Comparison of ENCODE assay signal across 23 mouse cellular contexts in genomic region chr9:103288489-103289180, GRCm38 (mm10). TPM values are rescaled to one million over a fixed set of nuclear protein-coding genes. Genes with fewer than 3 reads are reported as not detected.
DNase-seq lines count a peak whose midpoint lies in the region; ATAC-seq lines count a peak whose summit lies in the region.
"Had no signal": no experiment of that assay in that cellular context is flagged by ENCODE, and none has a peak within 500 bp of the region (broad histone marks: within the 10 kb centered on the region; RNA-seq: fewer than 3 reads in every experiment).

No protein-coding gene starts in this region.

- no peak overlapping the region for H3K27ac ChIP-seq in midbrain, embryonic 11.5 days (ENCODE audit: low read depth, low read length)
- no peak overlapping the region for H3K27ac ChIP-seq in midbrain, embryonic 14.5 days (replicated peaks; ENCODE audit: low read depth, low read length)
- H3K27ac ChIP-seq in liver, embryonic 11.5 days (ENCODE audit: low read depth, low read length) = peak overlapping the region; percentile 96
- H3K27ac ChIP-seq: embryonic facial prominence, embryonic 13.5 days; forebrain, embryonic 12.5 days; neural tube, embryonic 12.5 days had no signal

- no peaks in the 10 kb centered on the region for H3K27me3 ChIP-seq in midbrain, embryonic 11.5 days (ENCODE audit: control insufficient read depth, insufficient read depth, low read length)
- H3K27me3 ChIP-seq in midbrain, embryonic 14.5 days (ENCODE audit: control insufficient read depth, insufficient read depth, low read length) = no peaks in the 10 kb centered on the region
- no peaks in the 10 kb centered on the region for H3K27me3 ChIP-seq in liver, embryonic 11.5 days (replicated peaks; ENCODE audit: control insufficient read depth, insufficient read depth, low read length)
- H3K27me3 ChIP-seq: embryonic facial prominence, embryonic 13.5 days; forebrain, embryonic 12.5 days; neural tube, embryonic 12.5 days had no signal

- H3K4me2 ChIP-seq in midbrain, embryonic 11.5 days = no peak overlapping the region
- no peak overlapping the region for H3K4me2 ChIP-seq in midbrain, embryonic 14.5 days (ENCODE audit: low read length)
- peak overlapping the region; percentile 68 for H3K4me2 ChIP-seq in liver, embryonic 11.5 days
- H3K4me2 ChIP-seq: embryonic facial prominence, embryonic 13.5 days; forebrain, embryonic 12.5 days; neural tube, embryonic 12.5 days had no signal

- H3K36me3 ChIP-seq in midbrain, embryonic 11.5 days (ENCODE audit: control insufficient read depth, insufficient read depth, low read length) = no peaks in the 10 kb centered on the region
- H3K36me3 ChIP-seq in midbrain, embryonic 14.5 days (ENCODE audit: control insufficient read depth, insufficient read depth, low read length) = no peaks in the 10 kb centered on the region
- H3K36me3 ChIP-seq in liver, embryonic 11.5 days (ENCODE audit: control insufficient read depth, insufficient read depth, low read length) = no peaks in the 10 kb centered on the region
- H3K36me3 ChIP-seq: embryonic facial prominence, embryonic 13.5 days; forebrain, embryonic 12.5 days; neural tube, embryonic 12.5 days had no signal

- no peak for ATAC-seq in midbrain, embryonic 11.5 days (ENCODE audit: low FRiP score)
- no peak for ATAC-seq in midbrain, embryonic 14.5 days (ENCODE audit: low FRiP score, low TSS enrichment)
- peak; percentile 89 for ATAC-seq in liver, embryonic 11.5 days (replicated peaks; ENCODE audit: low FRiP score)
- peak; percentile 51 for ATAC-seq in megakaryocyte-erythroid progenitor cell, adult 5-6 weeks (replicated peaks; ENCODE audit: low FRiP score, low TSS enrichment, poor library complexity, severe bottlenecking)
- ATAC-seq: hindbrain, embryonic 16.5 days had no signal

- DNase-seq in heart, adult 11 months = peak; percentile 66
- no peak for DNase-seq in heart, postnatal 4 days
- peak; percentile 53 for DNase-seq in midbrain, embryonic 11.5 days (ENCODE audit: low spot score, missing footprints)
- no peak for DNase-seq in midbrain, embryonic 14.5 days
- DNase-seq in liver, embryonic 11.5 days (ENCODE audit: low spot score) = no peak
- no peak for DNase-seq in gastrocnemius, postnatal 4 days (ENCODE audit: low spot score in 2 of 2)
- no peak for DNase-seq in spleen, postnatal 14 days (ENCODE audit: low spot score in 2 of 2)
- DNase-seq: adrenal gland, postnatal 25 days; cerebellum, adult 8-10 months; gastrocnemius, postnatal 25 days; heart, postnatal 14 days; kidney, adult 8-10 months; kidney, postnatal 4 days; lung, postnatal 10 days; thymus, adult 18-20 months had no signal

- H3K4me1 ChIP-seq in midbrain, embryonic 11.5 days (ENCODE audit: control insufficient read depth, insufficient read depth, low read length) = no peaks in the 10 kb centered on the region
- H3K4me1 ChIP-seq in midbrain, embryonic 14.5 days (ENCODE audit: control insufficient read depth, insufficient read depth, low read length) = no peaks in the 10 kb centered on the region
- peaks cover 23% of the 10 kb centered on the region for H3K4me1 ChIP-seq in liver, embryonic 11.5 days (replicated peaks; ENCODE audit: control insufficient read depth, insufficient read depth, low read length)
- H3K4me1 ChIP-seq: forebrain, embryonic 12.5 days; neural tube, embryonic 12.5 days had no signal

- WGBS in midbrain, embryonic 11.5 days = 89% methylated on average over 13 of the region's 13 CpGs
- 92% methylated on average over 13 of the region's 13 CpGs for WGBS in midbrain, embryonic 14.5 days
- 55% methylated on average over 13 of the region's 13 CpGs for WGBS in liver, embryonic 11.5 days

- H3K9me3 ChIP-seq in midbrain, embryonic 11.5 days (ENCODE audit: control insufficient read depth, low read length) = no peaks in the 10 kb centered on the region
- no peaks in the 10 kb centered on the region for H3K9me3 ChIP-seq in midbrain, embryonic 14.5 days (ENCODE audit: control insufficient read depth, low read length)
- no peaks in the 10 kb centered on the region for H3K9me3 ChIP-seq in liver, embryonic 11.5 days (ENCODE audit: control insufficient read depth, low read length)
- H3K9me3 ChIP-seq: embryonic facial prominence, embryonic 13.5 days; forebrain, embryonic 12.5 days; neural tube, embryonic 12.5 days had no signal

- no peak overlapping the region for H3K9ac ChIP-seq in midbrain, embryonic 11.5 days (ENCODE audit: low read length)
- no peak overlapping the region for H3K9ac ChIP-seq in midbrain, embryonic 14.5 days (replicated peaks; ENCODE audit: low read length)
- peak overlapping the region; percentile 76 for H3K9ac ChIP-seq in liver, embryonic 11.5 days (ENCODE audit: low read depth, low read length)
- H3K9ac ChIP-seq: forebrain, embryonic 12.5 days; neural tube, embryonic 12.5 days had no signal

- H3K4me3 ChIP-seq in midbrain, embryonic 11.5 days (ENCODE audit: low read depth, low read length) = no peak overlapping the region
- H3K4me3 ChIP-seq in midbrain, embryonic 14.5 days (replicated peaks; ENCODE audit: low read depth, low read length) = no peak overlapping the region
- peak overlapping the region; percentile 51 for H3K4me3 ChIP-seq in liver, embryonic 11.5 days (ENCODE audit: low read depth, low read length)
- H3K4me3 ChIP-seq: embryonic facial prominence, embryonic 13.5 days; forebrain, embryonic 12.5 days; neural tube, embryonic 12.5 days had no signal

RNA-seq across cellular contexts. Expression of gene 1300017J02Rik, which starts 16.2 kb away (rescaled TPM):
- total RNA-seq in heart, postnatal 4 days (2021) = under 1 TPM; 0.23 to 0.48 TPM
- polyA plus RNA-seq in midbrain, embryonic 11.5 days (2014; fragmentation: Nextera tagmentation; extraction: Ambion mirVana) = 2.3 and 2.7 TPM in 2 replicates
- 0.14 TPM in 1 of 2 replicates, not detected in the other for polyA plus RNA-seq in midbrain, embryonic 14.5 days (2014; fragmentation: Nextera tagmentation; extraction: Ambion mirVana)
- 15.4 and 16.6 TPM in 2 replicates for polyA plus RNA-seq in liver, embryonic 11.5 days (2014; fragmentation: Nextera tagmentation; extraction: Ambion mirVana)
- total RNA-seq in megakaryocyte-erythroid progenitor cell, adult 5-6 weeks (2014; fragmentation: Nextera tagmentation) = 7.2 and 14.6 TPM in 2 replicates
- 4.2 and 14.7 TPM in 2 replicates for total RNA-seq in megakaryocyte-erythroid progenitor cell, adult 5-6 weeks (2017)
- 1 to 10 TPM; 1.2 to 1.4 TPM for total RNA-seq in gastrocnemius, postnatal 4 days (2021)
- total RNA-seq: gastrocnemius, postnatal 25 days; monocyte, adult 5-6 weeks had no signal

RNA-seq across cellular contexts. Expression of gene Topbp1, which starts 16.4 kb away (rescaled TPM):
- 10 to 100 TPM; 58.6 to 65.2 TPM for total RNA-seq in heart, postnatal 4 days (2021)
- polyA plus RNA-seq in midbrain, embryonic 11.5 days (2014; fragmentation: Nextera tagmentation; extraction: Ambion mirVana) = 79.7 and 84.2 TPM in 2 replicates
- polyA plus RNA-seq in midbrain, embryonic 14.5 days (2014; fragmentation: Nextera tagmentation; extraction: Ambion mirVana) = 16.4 and 23.8 TPM in 2 replicates
- polyA plus RNA-seq in liver, embryonic 11.5 days (2014; fragmentation: Nextera tagmentation; extraction: Ambion mirVana) = 99.4 and 101 TPM in 2 replicates
- total RNA-seq in megakaryocyte-erythroid progenitor cell, adult 5-6 weeks (2014; fragmentation: Nextera tagmentation) = 141 and 224 TPM in 2 replicates
- 229 and 238 TPM in 2 replicates for total RNA-seq in megakaryocyte-erythroid progenitor cell, adult 5-6 weeks (2017)
- total RNA-seq in gastrocnemius, postnatal 4 days (2021) = 10 to 100 TPM; 36.7 to 40.4 TPM

RNA-seq across cellular contexts. Expression of gene Trf, which starts 58.4 kb away (rescaled TPM):
- 10 to 100 TPM; 19.2 to 21.1 TPM for total RNA-seq in heart, postnatal 4 days (2021)
- polyA plus RNA-seq in midbrain, embryonic 11.5 days (2014; fragmentation: Nextera tagmentation; extraction: Ambion mirVana) = 18.0 and 18.7 TPM in 2 replicates
- 16.7 and 30.6 TPM in 2 replicates for polyA plus RNA-seq in midbrain, embryonic 14.5 days (2014; fragmentation: Nextera tagmentation; extraction: Ambion mirVana)
- 2,446 and 2,726 TPM in 2 replicates for polyA plus RNA-seq in liver, embryonic 11.5 days (2014; fragmentation: Nextera tagmentation; extraction: Ambion mirVana)
- total RNA-seq in megakaryocyte-erythroid progenitor cell, adult 5-6 weeks (2014; fragmentation: Nextera tagmentation) = 3.1 TPM in 1 of 2 replicates, not detected in the other
- 4.0 and 4.1 TPM in 2 replicates for total RNA-seq in megakaryocyte-erythroid progenitor cell, adult 5-6 weeks (2017)
- total RNA-seq in gastrocnemius, postnatal 4 days (2021) = 10 to 100 TPM; 24.5 to 82.3 TPM

RNA-seq across cellular contexts. Expression of gene Gm20425, which starts 58.5 kb away (rescaled TPM):
- total RNA-seq in heart, postnatal 4 days (2021) = 1 to 10 TPM; 4.9 to 6.7 TPM
- 1.5 and 4.6 TPM in 2 replicates for polyA plus RNA-seq in midbrain, embryonic 11.5 days (2014; fragmentation: Nextera tagmentation; extraction: Ambion mirVana)
- polyA plus RNA-seq in midbrain, embryonic 14.5 days (2014; fragmentation: Nextera tagmentation; extraction: Ambion mirVana) = 0.16 and 3.5 TPM in 2 replicates
- not detected in 2 replicates for polyA plus RNA-seq in liver, embryonic 11.5 days (2014; fragmentation: Nextera tagmentation; extraction: Ambion mirVana)
- not detected in 2 replicates for total RNA-seq in megakaryocyte-erythroid progenitor cell, adult 5-6 weeks (2014; fragmentation: Nextera tagmentation)
- total RNA-seq in megakaryocyte-erythroid progenitor cell, adult 5-6 weeks (2017) = not detected in 2 replicates
- 1 to 10 TPM; 5.7 to 8.6 TPM for total RNA-seq in gastrocnemius, postnatal 4 days (2021)
- total RNA-seq: monocyte, adult 5-6 weeks had no signal
- polyA plus RNA-seq: cortical plate, adult 2 months; hindbrain, embryonic 16.5 days; spleen, adult 2 months had no signal

Comparison
In these comparisons a context has a peak if more than half of its experiments do, and no peak if none do; other contexts are left out.
1. DNase-seq: peak in heart, adult 11 months (single experiment) and midbrain, embryonic 11.5 days (single experiment); none in heart, postnatal 4 days (single experiment), midbrain, embryonic 14.5 days (single experiment), liver, embryonic 11.5 days (single experiment), gastrocnemius, postnatal 4 days (0 of 2) and spleen, postnatal 14 days (0 of 2).
2. ATAC-seq: peak in liver, embryonic 11.5 days (single experiment) and megakaryocyte-erythroid progenitor cell, adult 5-6 weeks (single experiment); none in midbrain, embryonic 11.5 days (single experiment) and midbrain, embryonic 14.5 days (single experiment).